ENCODE assay signal across 11 mouse cellular contexts in genomic region chr3:138613680-138614079, GRCm38 (mm10).
DNase-seq lines count a peak whose midpoint lies in the region; ATAC-seq lines count a peak whose summit lies in the region.
"Had no signal": no experiment of that assay in that cellular context is flagged by ENCODE, and none has a peak within 500 bp of the region (broad histone marks: within the 10 kb centered on the region; RNA-seq: fewer than 3 reads in every experiment).

No protein-coding gene starts in this region.

- H3K4me1 ChIP-seq in liver, embryonic 13.5 days (replicated peaks), result peaks cover 45% of the 10 kb centered on the region
- no peaks in the 10 kb centered on the region for H3K4me1 ChIP-seq in midbrain, embryonic 14.5 days (ENCODE audit: control insufficient read depth, insufficient read depth, low read length)

- H3K36me3 ChIP-seq in liver, embryonic 13.5 days, result no peaks in the 10 kb centered on the region
- H3K36me3 ChIP-seq in midbrain, embryonic 14.5 days (ENCODE audit: control insufficient read depth, insufficient read depth, low read length), result no peaks in the 10 kb centered on the region

- no peaks in the 10 kb centered on the region for H3K9me3 ChIP-seq in liver, embryonic 13.5 days (replicated peaks)
- H3K9me3 ChIP-seq in midbrain, embryonic 14.5 days (ENCODE audit: control insufficient read depth, low read length), result no peaks in the 10 kb centered on the region

- WGBS in liver, embryonic 13.5 days (ENCODE audit: insufficient replicate concordance), result 61% methylated on average over 3 of the region's 3 CpGs
- 91% methylated on average over 3 of the region's 3 CpGs for WGBS in midbrain, embryonic 14.5 days

- peak overlapping the region; percentile 50; the same call in 1 of the 2 replicates for H3K9ac ChIP-seq in liver, embryonic 13.5 days
- no peak overlapping the region for H3K9ac ChIP-seq in midbrain, embryonic 14.5 days (replicated peaks; ENCODE audit: low read length)

- peak overlapping the region; percentile 65 for H3K4me2 ChIP-seq in liver, embryonic 13.5 days
- H3K4me2 ChIP-seq in midbrain, embryonic 14.5 days (ENCODE audit: low read length), result no peak overlapping the region

- peak overlapping the region; percentile 26 for H3K4me3 ChIP-seq in liver, embryonic 13.5 days (replicated peaks)
- no peak overlapping the region for H3K4me3 ChIP-seq in midbrain, embryonic 14.5 days (replicated peaks; ENCODE audit: low read depth, low read length)

- no peak for DNase-seq in frontal cortex, postnatal 10 days (ENCODE audit: low spot score in 2 of 2)
- peak; percentile 14 for DNase-seq in left cerebral cortex, postnatal 4 days
- DNase-seq in left cerebral cortex, postnatal 14 days (ENCODE audit: low spot score in 2 of 2), result no peak
- peak; percentile 51 for DNase-seq in c-Kit-positive CD71-positive TER-119-positive erythroid progenitor cells, embryonic 14.5 days (ENCODE audit: low spot score)
- DNase-seq in liver, embryonic 13.5 days, result peak; percentile 28
- DNase-seq in adipocyte (ENCODE audit: low spot score), result no peak
- DNase-seq in midbrain, embryonic 14.5 days, result no peak
- DNase-seq: adrenal gland, adult 2 months; cerebellum, adult 11-12 months had no signal

- H3K27ac ChIP-seq in liver, embryonic 13.5 days, result peak overlapping the region; percentile 88
- H3K27ac ChIP-seq in midbrain, embryonic 14.5 days (replicated peaks; ENCODE audit: low read depth, low read length), result no peak overlapping the region

- intact Hi-C loops in left cerebral cortex, postnatal 4 days (cut with DNase I), result no loop called here
- intact Hi-C loops in left cerebral cortex, postnatal 14 days (cut with DNase I), result no loop called here

- peak; percentile 7; the same call in 1 of the 2 replicates for ATAC-seq in frontal cortex, adult (ENCODE audit: low TSS enrichment)
- peak; percentile 58 for ATAC-seq in liver, embryonic 13.5 days (ENCODE audit: low read depth)
- ATAC-seq in midbrain, embryonic 14.5 days (ENCODE audit: low FRiP score, low TSS enrichment), result no peak; the same call in 1 of the 2 replicates
- ATAC-seq: forebrain, embryonic 14.5 days had no signal

- peaks cover 6% of the 10 kb centered on the region for H3K27me3 ChIP-seq in liver, embryonic 13.5 days
- no peaks in the 10 kb centered on the region for H3K27me3 ChIP-seq in midbrain, embryonic 14.5 days (ENCODE audit: control insufficient read depth, insufficient read depth, low read length)

Comparison
In these comparisons a context has a peak if more than half of its experiments do, and no peak if none do; other contexts are left out.
1. DNase-seq: peak in left cerebral cortex, postnatal 4 days (single experiment), c-Kit-positive CD71-positive TER-119-positive erythroid progenitor cells, embryonic 14.5 days (single experiment) and liver, embryonic 13.5 days (single experiment); none in frontal cortex, postnatal 10 days (0 of 2), left cerebral cortex, postnatal 14 days (0 of 2), adipocyte (single experiment) and midbrain, embryonic 14.5 days (single experiment).